ENCODE assay signal across 17 mouse cellular contexts in genomic region chr6:80476153-80476552, GRCm38 (mm10).
DNase-seq lines count a peak whose midpoint lies in the region; ATAC-seq lines count a peak whose summit lies in the region.
"Had no signal": no experiment of that assay in that cellular context is flagged by ENCODE, and none has a peak within 500 bp of the region (broad histone marks: within the 10 kb centered on the region; RNA-seq: fewer than 3 reads in every experiment).

No protein-coding gene starts in this region.

- no peaks in the 10 kb centered on the region for H3K36me3 ChIP-seq in forebrain, embryonic 14.5 days (ENCODE audit: control insufficient read depth, insufficient read depth, low read length)
- no peaks in the 10 kb centered on the region for H3K36me3 ChIP-seq in forebrain, embryonic 11.5 days (ENCODE audit: control insufficient read depth, insufficient read depth, low read length)
- H3K36me3 ChIP-seq in midbrain, embryonic 13.5 days, result no peaks in the 10 kb centered on the region
- H3K36me3 ChIP-seq in midbrain, embryonic 10.5 days, result no peaks in the 10 kb centered on the region
- H3K36me3 ChIP-seq: heart, embryonic 12.5 days; intestine, embryonic 15.5 days had no signal

- no peaks in the 10 kb centered on the region for H3K9me3 ChIP-seq in forebrain, embryonic 14.5 days (replicated peaks; ENCODE audit: control insufficient read depth, low read length)
- H3K9me3 ChIP-seq in forebrain, embryonic 11.5 days (ENCODE audit: control insufficient read depth, low read length), result no peaks in the 10 kb centered on the region
- no peaks in the 10 kb centered on the region for H3K9me3 ChIP-seq in midbrain, embryonic 13.5 days
- no peaks in the 10 kb centered on the region for H3K9me3 ChIP-seq in midbrain, embryonic 10.5 days (replicated peaks)
- H3K9me3 ChIP-seq: heart, embryonic 12.5 days; intestine, embryonic 15.5 days had no signal

- no peaks in the 10 kb centered on the region for H3K27me3 ChIP-seq in forebrain, embryonic 14.5 days (replicated peaks; ENCODE audit: control insufficient read depth, insufficient read depth, low read length)
- no peaks in the 10 kb centered on the region for H3K27me3 ChIP-seq in forebrain, embryonic 11.5 days (ENCODE audit: control insufficient read depth, insufficient read depth, low read length)
- no peaks in the 10 kb centered on the region for H3K27me3 ChIP-seq in midbrain, embryonic 13.5 days
- H3K27me3 ChIP-seq in midbrain, embryonic 10.5 days (ENCODE audit: low read depth, poor library complexity, severe bottlenecking), result no peaks in the 10 kb centered on the region
- H3K27me3 ChIP-seq: heart, embryonic 12.5 days; intestine, embryonic 15.5 days had no signal

- no peak overlapping the region for H3K4me3 ChIP-seq in forebrain, embryonic 14.5 days (ENCODE audit: low read depth, low read length)
- no peak overlapping the region for H3K4me3 ChIP-seq in forebrain, embryonic 11.5 days (ENCODE audit: low read depth, low read length)
- H3K4me3 ChIP-seq in midbrain, embryonic 13.5 days (replicated peaks), result no peak overlapping the region
- H3K4me3 ChIP-seq in midbrain, embryonic 10.5 days, result no peak overlapping the region
- H3K4me3 ChIP-seq: heart, embryonic 12.5 days; intestine, embryonic 15.5 days; myocyte had no signal

- H3K4me1 ChIP-seq in forebrain, embryonic 14.5 days (ENCODE audit: control insufficient read depth, insufficient read depth, low read length), result peaks cover 3% of the 10 kb centered on the region; the same call in 1 of the 2 replicates
- no peaks in the 10 kb centered on the region for H3K4me1 ChIP-seq in forebrain, embryonic 11.5 days (replicated peaks; ENCODE audit: control insufficient read depth, insufficient read depth, low read length)
- H3K4me1 ChIP-seq in midbrain, embryonic 13.5 days (replicated peaks), result peaks cover 6% of the 10 kb centered on the region
- H3K4me1 ChIP-seq in midbrain, embryonic 10.5 days, result no peaks in the 10 kb centered on the region
- H3K4me1 ChIP-seq: heart, embryonic 12.5 days; intestine, embryonic 15.5 days had no signal

- WGBS in forebrain, embryonic 14.5 days, result 66% methylated on average over 3 of the region's 3 CpGs
- 87% methylated on average over 3 of the region's 3 CpGs for WGBS in forebrain, embryonic 11.5 days
- 53% methylated on average over 3 of the region's 3 CpGs for WGBS in midbrain, embryonic 13.5 days
- WGBS in midbrain, embryonic 10.5 days, result 64% methylated on average over 3 of the region's 3 CpGs

- H3K27ac ChIP-seq in forebrain, embryonic 14.5 days (ENCODE audit: low read depth, low read length), result no peak overlapping the region
- no peak overlapping the region for H3K27ac ChIP-seq in forebrain, embryonic 11.5 days (ENCODE audit: low read depth, low read length)
- no peak overlapping the region for H3K27ac ChIP-seq in midbrain, embryonic 13.5 days
- no peak overlapping the region for H3K27ac ChIP-seq in midbrain, embryonic 10.5 days (replicated peaks)
- H3K27ac ChIP-seq: intestine, embryonic 15.5 days had no signal

- peak; percentile 24 for DNase-seq in forebrain, embryonic 14.5 days (ENCODE audit: low spot score)
- no peak for DNase-seq in forebrain, embryonic 11.5 days (ENCODE audit: low spot score)
- no peak for DNase-seq in midbrain, embryonic 10.5 days (ENCODE audit: low spot score)
- peak; percentile 11 to 37 for DNase-seq in layer of hippocampus, postnatal 14 days (ENCODE audit: low spot score in 2 of 2)
- DNase-seq in kidney, postnatal 10 days, result no peak
- no peak for DNase-seq in urinary bladder, adult 18-20 months (ENCODE audit: low spot score in 2 of 2)
- no peak for DNase-seq in right cerebral cortex, postnatal 4 days
- DNase-seq: B cell, adult 2 months; cerebellum, postnatal 36 days; heart, postnatal 36 days; kidney, postnatal 14 days; lung, adult 18-20 months; right cerebral cortex, postnatal 25 days had no signal

- ATAC-seq in forebrain, embryonic 14.5 days, result no peak
- no peak for ATAC-seq in forebrain, embryonic 11.5 days (replicated peaks; ENCODE audit: low FRiP score)
- ATAC-seq in midbrain, embryonic 13.5 days, result peak; percentile 34; the same call in 1 of the 2 replicates
- ATAC-seq: intestine, embryonic 15.5 days had no signal

- no peak overlapping the region for H3K9ac ChIP-seq in forebrain, embryonic 14.5 days (ENCODE audit: low read length)
- H3K9ac ChIP-seq in forebrain, embryonic 11.5 days (ENCODE audit: low read length), result no peak overlapping the region
- no peak overlapping the region for H3K9ac ChIP-seq in midbrain, embryonic 13.5 days (replicated peaks)
- H3K9ac ChIP-seq: heart, embryonic 12.5 days; intestine, embryonic 15.5 days had no signal

- H3K4me2 ChIP-seq in forebrain, embryonic 14.5 days (ENCODE audit: low read length), result no peak overlapping the region
- H3K4me2 ChIP-seq in forebrain, embryonic 11.5 days (ENCODE audit: low read depth, low read length, severe bottlenecking), result no peak overlapping the region
- H3K4me2 ChIP-seq in midbrain, embryonic 13.5 days (replicated peaks), result no peak overlapping the region
- H3K4me2 ChIP-seq: heart, embryonic 12.5 days; intestine, embryonic 15.5 days had no signal

Comparison
In these comparisons a context has a peak if more than half of its experiments do, and no peak if none do; other contexts are left out.
1. DNase-seq: peak in forebrain, embryonic 14.5 days (single experiment) and layer of hippocampus, postnatal 14 days (2 of 2); none in forebrain, embryonic 11.5 days (single experiment), midbrain, embryonic 10.5 days (single experiment), kidney, postnatal 10 days (single experiment), urinary bladder, adult 18-20 months (0 of 2) and right cerebral cortex, postnatal 4 days (single experiment).